Mouse (Mus musculus) hindbrain, postnatal 0 days (tissue): ENCODE data around the gene 2810408A11Rik. TPM values are rescaled to one million over a fixed set of nuclear protein-coding genes. Genes with fewer than 3 reads are reported as not detected.

Experiments
- ATAC-seq: fragments of 200-750 bp; cut with Nextera tagmentation; 2 replicates; pipeline ENCODE4 v1.8.0; 2017; ENCODE audit warnings: mild to moderate bottlenecking, moderate TSS enrichment, moderate library complexity
- DNase-seq: peaks from one replicate; pipeline ENCODE4 v3.0.0-alpha.2; 2015; ENCODE audit warnings: low spot score
- H3K27ac ChIP-seq: fragments of 300-500 bp; sonication (generic); 2 replicates; pipeline ENCODE4 v1.5.1; 2014; ENCODE audit warnings: mild to moderate bottlenecking
- H3K27me3 ChIP-seq: fragments of 300-500 bp; sonication (generic); 2 replicates; pipeline ENCODE4 v1.6.1; 2014; ENCODE audit warnings: low read length, mixed read lengths; ENCODE audit not compliant: insufficient read depth
- H3K36me3 ChIP-seq: fragments of 300-500 bp; sonication (generic); 2 replicates; pipeline ENCODE4 v1.6.1; 2014; ENCODE audit warnings: low read length, mixed read lengths; ENCODE audit not compliant: insufficient read depth
- H3K4me1 ChIP-seq: fragments of 300-500 bp; sonication (generic); 2 replicates; pipeline ENCODE4 v1.6.1; 2014; ENCODE audit warnings: antibody characterized with exemption, low read length, mixed read lengths; ENCODE audit not compliant: insufficient read depth
- H3K4me2 ChIP-seq: fragments of 300-500 bp; sonication (generic); 2 replicates; pipeline ENCODE4 v1.6.1; 2014; ENCODE audit warnings: low read depth, mild to moderate bottlenecking, low read length, moderate library complexity, mixed read lengths
- H3K4me3 ChIP-seq: fragments of 300-500 bp; sonication (generic); 2 replicates; pipeline ENCODE4 v1.5.1; 2014; ENCODE audit warnings: low read length
- H3K9ac ChIP-seq: fragments of 300-500 bp; sonication (generic); replicated peaks from 2 replicates; pipeline ENCODE4 v1.6.1; 2014; ENCODE audit warnings: mild to moderate bottlenecking, low read length, moderate library complexity, mixed read lengths
- H3K9me3 ChIP-seq: fragments of 300-500 bp; sonication (generic); 2 replicates; pipeline ENCODE4 v1.6.1; 2016; ENCODE audit warnings: low read length, mixed read lengths
- CTCF ChIP-seq: IDR thresholded peaks from 2 replicates; pipeline ENCODE4 v1.5.1; 2016; ENCODE audit warnings: antibody characterized with exemption, control low read depth, low read depth
- WGBS: fragments of 180-500 bp; shearing (Covaris S2); extraction: QIAGEN DNeasy Blood & Tissue Kit; methylation state at CpG from one replicate; pipeline ENCODE4 v1.1.7; 2014; 5-methylcytosine and 5-hydroxymethylcytosine counted together
- polyA plus RNA-seq: library from polyadenylated mRNA; unstranded; fragments of >200 nt; fragmentation: Nextera tagmentation; extraction: Ambion mirVana; gene quantifications from 2 replicates; pipeline ENCODE4 v1.2.1, GENCODE M21; 2015
- total RNA-seq: library from RNA; depleted of rRNA; stranded (reverse); fragments of >200 nt; gene quantifications from 2 replicates; pipeline ENCODE4 v1.2.3, GENCODE M21; 2014

The 2810408A11Rik gene
- total and polyA plus RNA-seq, 2 experiments from 2014 or later, result 6.5 to 9.7 TPM

DNA sequence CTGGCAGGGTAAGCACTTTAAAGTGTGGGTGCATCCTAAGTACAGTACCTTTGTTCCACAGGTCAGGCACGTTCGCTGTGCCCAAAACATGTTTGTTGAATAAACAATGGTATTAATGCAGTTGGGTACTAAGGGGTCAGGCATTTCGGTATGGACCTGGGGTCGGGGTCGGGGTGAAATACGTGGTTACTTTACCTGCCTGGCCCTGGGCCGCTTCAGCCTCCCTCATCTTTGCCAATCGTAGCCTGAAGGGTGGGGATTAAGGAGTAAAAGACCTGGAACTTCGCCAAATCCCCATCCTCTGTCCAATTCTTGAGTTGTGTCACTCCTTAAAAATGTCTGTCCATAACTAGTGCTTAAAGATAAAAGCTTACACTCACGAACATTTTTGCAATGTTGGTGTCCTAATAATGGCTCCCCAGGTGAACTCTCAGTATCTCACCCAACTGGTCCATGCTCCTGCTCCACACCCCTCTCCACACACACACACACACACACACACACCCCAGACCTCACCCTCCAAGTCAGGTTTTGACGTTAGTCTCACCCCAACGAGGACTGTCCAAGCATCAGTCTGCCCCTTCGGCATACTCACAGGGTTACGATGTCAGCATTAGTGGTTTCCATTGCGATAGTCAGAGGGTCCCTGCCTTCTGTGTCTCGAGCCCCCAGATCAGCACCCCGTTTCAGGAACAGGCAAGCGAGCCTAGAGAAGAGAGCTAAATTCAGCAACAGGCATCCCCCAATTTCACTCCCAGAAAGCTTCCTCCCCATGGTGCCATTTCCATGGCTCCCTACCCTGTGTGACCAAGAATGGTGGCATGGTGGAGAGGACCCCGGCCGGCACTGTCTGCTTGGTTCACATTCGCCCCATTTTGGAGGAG lies 18.8 kb downstream of the 2810408A11Rik start:
- Histone ChIP-seq H3K27ac (no peak overlapping the region), H3K27me3 (no peaks in the 10 kb centered on the region), H3K9ac (0 out of 2 replicates have a peak overlapping the region, but pooled peaks have one; percentile 37), H3K4me1 (peaks cover 4% of the 10 kb centered on the region; the same call in 1 of the 2 replicates), H3K4me2 (peak overlapping the region; percentile 54), H3K36me3 (no peaks in the 10 kb centered on the region), H3K9me3 (no peaks in the 10 kb centered on the region), H3K4me3 (peak overlapping the region; percentile 34; the same call in 1 of the 2 replicates)
- ATAC-seq (no peak), DNase-seq (no peak)
- no peak for TF ChIP-seq CTCF
- WGBS, result 58% methylated on average over 21 of the region's 21 CpGs

DNA sequence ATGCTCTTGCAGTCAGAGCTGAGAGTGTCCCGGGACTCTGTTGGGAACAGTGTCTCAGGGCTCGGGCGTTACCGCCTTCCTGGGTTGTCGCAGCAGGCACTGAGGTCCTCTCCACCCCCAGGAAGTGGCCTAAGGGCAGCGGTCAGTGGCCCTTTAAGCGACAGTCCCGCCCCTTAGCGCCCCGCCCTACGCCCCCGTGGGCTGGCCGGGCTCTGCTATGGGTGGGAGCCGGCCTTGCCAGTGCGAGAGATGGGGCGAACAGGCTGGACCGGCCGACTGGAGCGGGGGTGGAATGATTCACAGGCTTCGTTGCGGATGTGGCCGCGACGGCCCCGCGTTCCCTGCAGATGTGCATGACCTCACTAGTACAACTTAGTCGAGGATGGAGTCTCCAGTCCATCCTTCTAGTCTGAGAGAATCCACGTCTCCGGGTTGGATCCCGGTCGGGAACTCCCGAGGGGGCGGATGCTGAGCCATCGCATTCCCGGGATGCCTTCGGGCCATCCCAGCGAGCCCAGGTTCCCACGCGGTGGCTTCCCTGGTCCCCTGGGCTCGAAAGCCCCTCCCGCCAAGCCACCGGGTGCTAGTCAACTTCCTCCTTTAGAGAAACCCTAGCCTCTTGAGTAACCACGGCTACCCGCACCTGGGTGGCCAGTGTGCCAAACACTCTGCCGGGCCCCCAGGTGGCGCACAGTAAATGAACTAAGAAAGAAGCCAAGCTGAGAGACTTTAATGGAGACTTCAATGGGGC lies 19.8 kb downstream of the 2810408A11Rik start, which contains the start of gene Kctd11:
Gene Kctd11, minus strand, starts transcription at position 554 of the 751 bp plus-strand sequence.
- Histone ChIP-seq H3K9ac (peak within 1 kb of the TSS; percentile 37; the same call in 1 of the 2 replicates), H3K27me3 (no peaks in the 10 kb centered on the region), H3K27ac (peak within 1 kb of the TSS; percentile 57), H3K4me3 (peak within 1 kb of the TSS; percentile 34), H3K9me3 (no peaks in the 10 kb centered on the region), H3K4me1 (peaks cover 5% of the 10 kb centered on the region; the same call in 1 of the 2 replicates), H3K4me2 (peak within 1 kb of the TSS; percentile 54), H3K36me3 (no peaks in the 10 kb centered on the region)
- under 1% methylated on average over 45 of the region's 46 CpGs for WGBS
- 0 out of 2 replicates have a peak, but pooled peaks have one; percentile 13 for TF ChIP-seq CTCF
- ATAC-seq (peak; percentile 87), DNase-seq (peak; percentile 78)

DNA sequence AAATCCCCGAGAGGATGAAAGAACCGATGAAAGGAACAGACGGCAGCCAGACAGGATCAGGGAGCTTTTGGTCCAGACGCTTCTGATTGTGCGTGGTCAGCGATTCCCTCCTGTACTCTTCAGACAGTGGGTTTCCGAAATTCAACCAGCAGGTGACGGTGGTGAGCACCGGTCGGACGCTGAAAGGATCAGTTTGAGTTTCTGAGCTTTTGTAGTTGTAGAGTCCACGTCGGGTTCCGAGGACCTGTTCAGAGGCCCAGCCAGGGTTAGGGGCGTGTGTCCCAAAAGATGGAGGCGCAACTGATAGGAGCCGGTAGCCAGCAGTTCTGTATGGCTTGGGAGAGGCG lies 20.3 kb downstream of the 2810408A11Rik start:
- Histone ChIP-seq H3K4me3 (peak overlapping the region; percentile 34), H3K27me3 (no peaks in the 10 kb centered on the region), H3K36me3 (no peaks in the 10 kb centered on the region), H3K27ac (peak overlapping the region; percentile 57), H3K4me1 (peaks cover 5% of the 10 kb centered on the region; the same call in 1 of the 2 replicates), H3K9ac (peak overlapping the region; percentile 37; the same call in 1 of the 2 replicates), H3K9me3 (no peaks in the 10 kb centered on the region), H3K4me2 (peak overlapping the region; percentile 54)
- WGBS, result under 1% methylated on average over 18 of the region's 18 CpGs
- peak; percentile 83 for DNase-seq
- peak; percentile 86 for TF ChIP-seq CTCF
- peak; percentile 52 for ATAC-seq

DNA sequence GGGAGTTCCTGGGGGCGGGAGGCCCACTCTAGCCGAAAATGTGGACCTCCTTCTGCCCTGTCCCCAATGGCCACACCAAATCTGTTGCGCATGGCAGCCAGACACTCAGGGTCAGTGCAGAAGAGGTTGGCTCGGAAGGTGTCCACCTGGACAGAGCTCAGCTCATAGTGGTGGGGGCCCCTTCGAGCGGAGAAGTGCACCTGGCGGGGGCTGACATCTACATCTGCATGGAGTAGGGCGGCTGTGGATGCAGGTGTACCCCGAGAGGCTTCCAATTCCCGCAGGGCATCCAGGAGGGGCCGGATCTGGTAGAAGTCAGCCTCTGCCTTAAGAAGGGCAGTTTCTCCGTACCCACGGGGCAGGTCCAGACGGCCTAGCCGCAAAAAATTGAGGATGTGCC lies 21.1 kb downstream of the 2810408A11Rik start:
- H3K27me3 ChIP-seq, result no peaks in the 10 kb centered on the region
- DNase-seq (no peak), ATAC-seq (no peak)
- 58% methylated on average over 15 of the region's 15 CpGs for WGBS
- no peaks in the 10 kb centered on the region for H3K9me3 ChIP-seq
- TF ChIP-seq CTCF, result no peak
- peak overlapping the region; percentile 37; the same call in 1 of the 2 replicates for H3K9ac ChIP-seq
- H3K36me3 ChIP-seq, result no peaks in the 10 kb centered on the region
- peaks cover 5% of the 10 kb centered on the region; the same call in 1 of the 2 replicates for H3K4me1 ChIP-seq
- H3K27ac ChIP-seq, result no peak overlapping the region
- H3K4me2 ChIP-seq, result peak overlapping the region; percentile 54
- H3K4me3 ChIP-seq, result peak overlapping the region; percentile 34

DNA sequence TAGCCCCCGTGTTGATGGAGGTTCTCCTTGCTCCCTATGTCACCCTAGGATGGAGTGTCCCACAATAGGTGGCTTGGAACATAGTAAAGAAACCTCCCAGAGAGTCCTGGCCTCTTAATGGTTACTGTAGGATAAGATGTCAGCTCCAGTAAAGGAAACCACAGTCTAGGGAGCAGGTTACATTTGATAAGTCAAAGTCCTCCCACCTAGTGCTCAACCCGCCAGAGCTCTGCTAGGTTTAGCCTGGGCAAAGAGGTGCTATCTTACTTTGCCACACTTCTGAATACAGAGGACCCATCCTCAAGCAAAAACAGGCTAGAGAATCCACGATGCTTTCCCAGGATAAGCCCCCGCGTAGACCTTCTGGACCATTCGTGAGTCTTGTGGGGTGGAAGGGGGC lies 21.8 kb downstream of the 2810408A11Rik start:
- 89% methylated on average over 6 of the region's 6 CpGs for WGBS
- no peak for TF ChIP-seq CTCF
- peaks cover 5% of the 10 kb centered on the region; the same call in 1 of the 2 replicates for H3K4me1 ChIP-seq
- no peaks in the 10 kb centered on the region for H3K9me3 ChIP-seq
- no peaks in the 10 kb centered on the region for H3K36me3 ChIP-seq
- no peak overlapping the region for H3K4me3 ChIP-seq
- H3K9ac ChIP-seq, result no peak overlapping the region
- no peak overlapping the region for H3K27ac ChIP-seq
- ATAC-seq (no peak), DNase-seq (no peak)
- no peak overlapping the region for H3K4me2 ChIP-seq
- H3K27me3 ChIP-seq, result no peaks in the 10 kb centered on the region

DNA sequence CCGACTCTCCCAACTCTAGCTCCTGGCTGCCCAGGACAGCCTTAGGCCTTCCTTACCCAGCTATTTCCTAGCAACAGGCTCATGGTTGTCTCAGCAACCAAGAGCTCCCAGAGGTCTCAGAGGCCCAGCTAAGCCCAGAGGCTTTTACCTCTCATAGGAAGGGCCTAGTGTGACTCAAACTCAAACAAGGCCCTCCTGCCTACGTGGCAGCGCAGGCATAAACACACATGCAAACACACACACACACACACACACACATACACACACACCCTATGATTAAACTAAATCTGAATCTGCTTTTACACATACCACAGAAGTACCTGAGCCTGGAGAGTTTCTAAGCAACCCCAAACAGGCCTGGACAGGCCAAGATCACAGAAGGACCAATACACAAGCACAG lies 22.4 kb downstream of the 2810408A11Rik start:
- WGBS, result 59% methylated on average over 3 of the region's 3 CpGs
- Histone ChIP-seq H3K9ac (no peak overlapping the region), H3K36me3 (no peaks in the 10 kb centered on the region), H3K4me1 (peaks cover 5% of the 10 kb centered on the region; the same call in 1 of the 2 replicates), H3K27me3 (no peaks in the 10 kb centered on the region), H3K4me3 (no peak overlapping the region), H3K4me2 (no peak overlapping the region), H3K27ac (no peak overlapping the region), H3K9me3 (no peaks in the 10 kb centered on the region)
- DNase-seq (peak; percentile 18), ATAC-seq (no peak)
- TF ChIP-seq CTCF, result no peak
